Mouse (Mus musculus): ENCODE results near the gene Scaf8. TPM values are rescaled to one million over a fixed set of nuclear protein-coding genes. Genes with fewer than 3 reads are reported as not detected.

Gene Scaf8
- total and polyA plus RNA-seq, 3 experiments = 23.9 to 47.3 (median 30.7) TPM

GRCm38 (mm10) chr17:3209581-3209980, 94.8 kb downstream of the Scaf8 start:
- Histone ChIP-seq H3K79me2 (replicated peaks; ENCODE audit: control insufficient read depth, extremely low read depth, insufficient read depth, poor library complexity, severe bottlenecking) (peaks cover 11% of the 10 kb centered on the region), H3K9me3 (replicated peaks; ENCODE audit: low read length) (no peaks in the 10 kb centered on the region), H3K27me3 (replicated peaks) (no peaks in the 10 kb centered on the region), H3K4me2 (ENCODE audit: insufficient read depth, low read depth, poor library complexity, severe bottlenecking) (no peak overlapping the region), H3K9ac (ENCODE audit: insufficient read depth, low read depth) (no peak overlapping the region), H3K4me3 (replicated peaks in 1 of 3; ENCODE audit: low read depth in 2 of 3, low read length in 2 of 3, poor library complexity in 1 of 3) (no peak overlapping the region), H3K4me1 (ENCODE audit: control insufficient read depth in 1 of 2, insufficient read depth in 2 of 2) (peaks cover 4 to 20% of the 10 kb centered on the region in 2 experiments; a peak in 3 of 4 replicates), H3K27ac (ENCODE audit: insufficient read depth, low read depth) (no peak overlapping the region), H3K36me3 (replicated peaks in 1 of 2; ENCODE audit: control insufficient read depth in 1 of 2, insufficient read depth in 1 of 2, low read length in 1 of 2) (peaks cover 30 to 84% of the 10 kb centered on the region in 2 experiments)
- TF ChIP-seq POLR2AphosphoS2 (IDR thresholded peaks at IDR 0.05; ENCODE audit: low read depth, low read length) (no peak), SMC3 (IDR thresholded peaks at IDR 0.05; ENCODE audit: low read depth, low read length) (no peak), ZC3H11A (IDR thresholded peaks at IDR 0.05; ENCODE audit: low read depth, low read length) (no peak), ZNF384 (IDR thresholded peaks at IDR 0.05; ENCODE audit: low read depth, low read length) (no peak), MAZ (IDR thresholded peaks at IDR 0.05; ENCODE audit: low read depth, low read length) (no peak), IRF4 (IDR thresholded peaks at IDR 0.05; ENCODE audit: low read depth, low read length) (no peak), E2F4 (IDR thresholded peaks at IDR 0.05; ENCODE audit: insufficient replicate concordance, low read depth, low read length) (no peak), EP300 (IDR thresholded peaks at IDR 0.05; ENCODE audit: low read length) (no peak), ELF1 (IDR thresholded peaks at IDR 0.05; ENCODE audit: low read depth, low read length) (no peak), USF1 (IDR thresholded peaks at IDR 0.05; ENCODE audit: low read depth, low read length) (no peak), BHLHE40 (IDR thresholded peaks at IDR 0.05; ENCODE audit: low read depth, low read length) (no peak), MAFK (IDR thresholded peaks at IDR 0.05; ENCODE audit: insufficient replicate concordance, low read length) (no peak), KAT2A (IDR thresholded peaks at IDR 0.05; ENCODE audit: insufficient replicate concordance, low read length) (no peak), MXI1 (IDR thresholded peaks at IDR 0.05; ENCODE audit: low read depth, low read length) (no peak), ZKSCAN1 (IDR thresholded peaks at IDR 0.05; ENCODE audit: borderline replicate concordance, low read depth, low read length) (no peak), POLR2A (IDR thresholded peaks at IDR 0.05; ENCODE audit: low read depth, low read length) (no peak), GABPA (IDR thresholded peaks at IDR 0.05; ENCODE audit: insufficient replicate concordance, low read depth, low read length) (no peak), TCF12 (IDR thresholded peaks at IDR 0.05; ENCODE audit: low read depth, low read length) (no peak), USF2 (conservative IDR thresholded peaks at IDR 0.05; ENCODE audit: low read depth, low read length) (no peak), ETS1 (conservative IDR thresholded peaks at IDR 0.05; ENCODE audit: low read depth, low read length) (no peak)
- no peak for DNase-seq (ENCODE audit: extremely low read depth)
- in situ Hi-C loops (cut with MboI; ENCODE audit: low pct_ligation_motif_present, low pct_unique_long_range_greater_than_20kb, low sequenced_read_pairs) = no loop called here
- dilution Hi-C loops (cut with MboI; ENCODE audit: extremely low pct_ligation_motif_present, extremely low pct_unique_long_range_greater_than_20kb, low sequenced_read_pairs) = no loop called here

GRCm38 (mm10) chr17:3210134-3210533, 95.4 kb downstream of the Scaf8 start:
- peaks cover 11% of the 10 kb centered on the region for H3K79me2 ChIP-seq (replicated peaks; ENCODE audit: control insufficient read depth, extremely low read depth, insufficient read depth, poor library complexity, severe bottlenecking)
- no peak overlapping the region for H3K9ac ChIP-seq (ENCODE audit: insufficient read depth, low read depth)
- dilution Hi-C loops (cut with MboI; ENCODE audit: extremely low pct_ligation_motif_present, extremely low pct_unique_long_range_greater_than_20kb, low sequenced_read_pairs) = no loop called here
- no peaks in the 10 kb centered on the region for H3K9me3 ChIP-seq (replicated peaks; ENCODE audit: low read length)
- H3K4me3 ChIP-seq (replicated peaks in 1 of 3; ENCODE audit: low read depth in 2 of 3, low read length in 2 of 3, poor library complexity in 1 of 3) = no peak overlapping the region
- no peak overlapping the region for H3K4me2 ChIP-seq (ENCODE audit: insufficient read depth, low read depth, poor library complexity, severe bottlenecking)
- no peak for TF ChIP-seq MAX (IDR thresholded peaks at IDR 0.05; ENCODE audit: low read length)
- no peak for TF ChIP-seq CHD2 (IDR thresholded peaks at IDR 0.05; ENCODE audit: low read length)
- TF ChIP-seq GABPA (IDR thresholded peaks at IDR 0.05; ENCODE audit: insufficient replicate concordance, low read depth, low read length) = no peak
- TF ChIP-seq TCF12 (IDR thresholded peaks at IDR 0.05; ENCODE audit: low read depth, low read length) = no peak
- TF ChIP-seq NELFE (IDR thresholded peaks at IDR 0.05; ENCODE audit: low read depth, low read length) = no peak
- TF ChIP-seq JUND (conservative IDR thresholded peaks at IDR 0.05; ENCODE audit: low read depth, low read length) = no peak
- H3K27ac ChIP-seq (ENCODE audit: insufficient read depth, low read depth) = no peak overlapping the region
- H3K4me1 ChIP-seq (ENCODE audit: control insufficient read depth in 1 of 2, insufficient read depth in 2 of 2) = peaks cover 0 to 14% of the 10 kb centered on the region in 2 experiments; a peak in 2 of 4 replicates
- in situ Hi-C loops (cut with MboI; ENCODE audit: low pct_ligation_motif_present, low pct_unique_long_range_greater_than_20kb, low sequenced_read_pairs) = loop anchor here (5.0 kb wide), 1 partner anchor 123 kb away; no protein-coding TSS in a partner anchor
- DNase-seq (ENCODE audit: extremely low read depth) = no peak
- peaks cover 32 to 85% of the 10 kb centered on the region in 2 experiments for H3K36me3 ChIP-seq (replicated peaks in 1 of 2; ENCODE audit: control insufficient read depth in 1 of 2, insufficient read depth in 1 of 2, low read length in 1 of 2)
- no peaks in the 10 kb centered on the region for H3K27me3 ChIP-seq (replicated peaks)
